Mouse (Mus musculus) spleen, adult 2 months (tissue): ENCODE results near the gene Styx. TPM values are rescaled to one million over a fixed set of nuclear protein-coding genes. Genes with fewer than 3 reads are reported as not detected.

Source experiments
- DNase-seq, 2 experiments: peaks; one replicate each; pipeline versions ENCODE4 v3.0.0 to v3.0.0-alpha.2; 2012 to 2021; ENCODE audit warnings: low spot score in 2 of 2, low read depth in 1 of 2
- H3K27ac ChIP-seq: fragments of 200-500 bp; 2 replicates; pipeline ENCODE4 v1.5.1; 2012; ENCODE audit warnings: low read length, inconsistent platforms; ENCODE audit not compliant: insufficient read depth
- H3K27me3 ChIP-seq: fragments of 200-500 bp; 2 replicates; pipeline ENCODE4 v1.6.1; 2012; ENCODE audit warnings: mild to moderate bottlenecking, moderate library complexity, low read length, inconsistent platforms; ENCODE audit not compliant: control insufficient read depth, insufficient read depth
- H3K36me3 ChIP-seq: fragments of 200-500 bp; 2 replicates; pipeline ENCODE4 v1.6.1; 2012; ENCODE audit warnings: mild to moderate bottlenecking, low read length, inconsistent platforms; ENCODE audit not compliant: control insufficient read depth, insufficient read depth
- H3K4me1 ChIP-seq: fragments of 200-500 bp; 2 replicates; pipeline ENCODE4 v1.6.1; 2011; ENCODE audit warnings: inconsistent platforms; ENCODE audit not compliant: control insufficient read depth, insufficient read depth, insufficient read length
- H3K4me3 ChIP-seq: fragments of 200-500 bp; 2 replicates; pipeline ENCODE4 v1.5.1; 2011; ENCODE audit warnings: mild to moderate bottlenecking, inconsistent platforms; ENCODE audit not compliant: insufficient read depth, insufficient read length; ENCODE audit errors: extremely low read depth
- CTCF ChIP-seq: fragments of 200-500 bp; IDR thresholded peaks from 2 replicates; pipeline ENCODE4 v1.5.1; 2011; ENCODE audit warnings: mild to moderate bottlenecking, inconsistent platforms; ENCODE audit not compliant: insufficient read depth, insufficient read length, insufficient replicate concordance; ENCODE audit errors: extremely low read depth
- POLR2A ChIP-seq: fragments of 200-500 bp; IDR thresholded peaks from 2 replicates; pipeline ENCODE4 v1.6.1; 2011; ENCODE audit warnings: low read depth, low read length, inconsistent platforms
- WGBS: fragments of 180-500 bp; shearing (Covaris S2); methylation state at CpG from one replicate; pipeline ENCODE4 v1.1.7; 2018; 5-methylcytosine and 5-hydroxymethylcytosine counted together
- polyA plus RNA-seq: library from polyadenylated mRNA; depleted of rRNA; stranded (reverse); fragments of >200 nt; gene quantifications from 2 replicates; pipeline ENCODE4 v1.2.3, GENCODE M21; 2012

Gene Styx
- polyA plus RNA-seq, 1 experiment, result 6.0 TPM

DNA sequence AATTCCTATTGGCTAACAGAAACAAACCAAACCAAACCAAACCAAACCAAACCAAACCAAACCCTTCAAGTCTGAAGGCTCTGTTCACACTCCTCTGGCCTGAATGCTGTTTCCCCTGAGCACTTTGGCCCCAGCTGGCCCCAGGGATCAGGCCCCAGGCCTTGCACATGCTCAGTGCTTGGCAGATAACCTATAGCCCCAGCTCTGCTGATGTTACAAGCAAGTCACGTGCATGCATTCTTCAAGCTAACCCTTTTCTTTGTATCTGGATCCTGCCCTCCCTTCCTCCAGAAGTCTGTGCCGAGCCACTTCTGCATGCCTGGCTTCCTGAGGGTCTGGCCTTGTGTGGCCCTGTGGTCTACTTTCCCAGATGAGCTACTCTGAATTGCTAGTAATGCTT lies 100.2 kb downstream of the Styx start:
- 32% methylated on average over 2 of the region's 2 CpGs for WGBS
- no peak for DNase-seq
- Histone ChIP-seq H3K4me3 (no peak overlapping the region), H3K4me1 (no peaks in the 10 kb centered on the region), H3K27me3 (no peaks in the 10 kb centered on the region), H3K27ac (no peak overlapping the region), H3K36me3 (no peaks in the 10 kb centered on the region)
- TF ChIP-seq CTCF (no peak), POLR2A (no peak)

DNA sequence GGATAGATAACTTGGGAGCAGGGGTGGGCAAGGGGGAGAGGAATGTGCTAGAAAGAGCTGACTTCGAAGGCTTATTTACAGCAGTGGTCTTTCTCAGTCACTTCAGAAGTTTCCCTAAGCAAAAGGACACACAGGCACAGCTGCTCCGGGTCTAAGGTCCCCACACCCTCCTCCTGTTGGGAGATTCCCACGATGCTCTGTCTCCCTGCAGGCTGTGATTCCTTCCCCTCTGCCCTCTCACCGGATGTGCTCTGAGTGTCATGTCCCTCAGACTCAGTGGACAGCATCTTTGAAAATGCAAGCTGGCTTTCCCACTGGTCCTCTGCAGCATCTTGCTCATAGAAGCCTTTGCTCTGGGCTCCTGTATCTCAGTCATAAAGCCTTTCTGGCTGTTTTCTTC lies 101.3 kb downstream of the Styx start:
- DNase-seq, result no peak
- Histone ChIP-seq H3K4me1 (no peaks in the 10 kb centered on the region), H3K36me3 (no peaks in the 10 kb centered on the region), H3K4me3 (no peak overlapping the region), H3K27ac (0 out of 2 replicates have a peak overlapping the region, but pooled peaks have one; percentile 9), H3K27me3 (no peaks in the 10 kb centered on the region)
- TF ChIP-seq POLR2A (no peak), CTCF (no peak)
- 67% methylated on average over 4 of the region's 4 CpGs for WGBS

DNA sequence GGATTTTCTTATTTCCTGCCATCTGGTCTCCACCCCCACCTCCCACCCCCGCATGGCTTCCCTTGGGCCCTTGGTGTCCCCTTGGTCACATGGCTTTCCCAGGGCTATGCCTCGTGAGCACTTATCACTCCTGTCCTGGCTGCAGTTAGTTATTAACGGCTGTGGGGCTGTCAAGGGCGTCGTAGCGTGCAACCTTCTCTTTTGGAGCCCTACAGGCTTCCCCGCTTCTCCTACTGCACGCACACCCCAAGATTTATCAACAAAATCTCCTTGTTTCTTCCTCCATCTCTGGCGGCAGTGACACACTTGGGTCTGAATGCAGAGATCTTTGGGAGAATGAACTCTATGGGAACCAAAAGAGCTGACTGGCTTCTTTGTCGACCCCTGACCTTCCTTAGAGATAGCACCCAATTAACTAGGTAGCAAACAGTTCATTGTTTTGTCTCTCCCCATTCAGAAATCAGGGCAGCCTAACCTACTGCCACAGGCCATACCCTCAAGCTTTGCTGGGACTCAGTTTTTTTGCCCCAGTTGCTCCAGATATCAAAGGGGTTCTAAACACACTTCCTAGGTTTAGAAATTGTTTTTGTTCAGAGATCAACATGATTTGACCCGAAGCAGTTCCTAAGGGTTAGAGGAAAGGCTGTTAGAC lies 102.1 kb downstream of the Styx start:
- no peak for DNase-seq
- Histone ChIP-seq H3K27ac (no peak overlapping the region), H3K4me1 (no peaks in the 10 kb centered on the region), H3K4me3 (no peak overlapping the region), H3K36me3 (no peaks in the 10 kb centered on the region), H3K27me3 (no peaks in the 10 kb centered on the region)
- 35% methylated on average over 11 of the region's 11 CpGs for WGBS
- no peak for TF ChIP-seq POLR2A
- TF ChIP-seq CTCF, result no peak

DNA sequence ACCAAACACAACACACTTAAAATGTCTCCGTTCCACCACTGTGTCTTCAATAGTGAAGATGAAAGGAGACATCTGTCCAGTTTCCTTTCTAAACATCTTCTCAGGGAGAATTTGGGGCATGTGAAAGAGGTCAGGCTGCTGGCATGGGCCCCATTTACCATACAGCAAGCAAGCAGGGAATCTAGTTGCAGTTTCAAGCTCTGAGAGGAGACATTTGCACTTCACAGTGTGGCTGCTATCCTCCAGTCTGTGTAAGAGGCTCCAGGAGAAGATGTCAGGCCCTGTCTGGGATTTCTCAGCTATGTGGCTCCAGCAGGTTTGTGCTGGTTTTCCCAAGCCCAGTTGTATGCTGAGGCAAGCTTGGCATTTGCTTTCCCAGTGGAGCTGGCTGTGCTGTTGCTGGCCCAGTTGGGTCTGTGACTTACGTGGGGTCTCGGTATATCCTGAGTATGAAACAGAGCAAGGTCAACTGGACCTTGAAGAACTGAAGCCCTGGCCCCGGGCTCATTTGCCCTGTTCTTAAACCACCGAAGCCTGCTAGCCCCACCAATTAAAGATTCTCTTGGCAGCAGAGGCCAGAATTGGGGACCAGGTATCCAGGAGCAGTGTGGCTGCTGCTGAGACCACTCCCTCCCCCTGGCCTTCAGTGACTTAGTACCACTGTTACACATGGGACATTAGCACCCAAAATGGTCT lies 102.8 kb downstream of the Styx start:
- H3K4me3 ChIP-seq, result no peak overlapping the region
- TF ChIP-seq CTCF (no peak), POLR2A (no peak)
- WGBS, result 82% methylated on average over 5 of the region's 5 CpGs
- H3K36me3 ChIP-seq, result no peaks in the 10 kb centered on the region
- H3K27ac ChIP-seq, result no peak overlapping the region
- no peaks in the 10 kb centered on the region for H3K27me3 ChIP-seq
- no peak for DNase-seq
- H3K4me1 ChIP-seq, result no peaks in the 10 kb centered on the region

DNA sequence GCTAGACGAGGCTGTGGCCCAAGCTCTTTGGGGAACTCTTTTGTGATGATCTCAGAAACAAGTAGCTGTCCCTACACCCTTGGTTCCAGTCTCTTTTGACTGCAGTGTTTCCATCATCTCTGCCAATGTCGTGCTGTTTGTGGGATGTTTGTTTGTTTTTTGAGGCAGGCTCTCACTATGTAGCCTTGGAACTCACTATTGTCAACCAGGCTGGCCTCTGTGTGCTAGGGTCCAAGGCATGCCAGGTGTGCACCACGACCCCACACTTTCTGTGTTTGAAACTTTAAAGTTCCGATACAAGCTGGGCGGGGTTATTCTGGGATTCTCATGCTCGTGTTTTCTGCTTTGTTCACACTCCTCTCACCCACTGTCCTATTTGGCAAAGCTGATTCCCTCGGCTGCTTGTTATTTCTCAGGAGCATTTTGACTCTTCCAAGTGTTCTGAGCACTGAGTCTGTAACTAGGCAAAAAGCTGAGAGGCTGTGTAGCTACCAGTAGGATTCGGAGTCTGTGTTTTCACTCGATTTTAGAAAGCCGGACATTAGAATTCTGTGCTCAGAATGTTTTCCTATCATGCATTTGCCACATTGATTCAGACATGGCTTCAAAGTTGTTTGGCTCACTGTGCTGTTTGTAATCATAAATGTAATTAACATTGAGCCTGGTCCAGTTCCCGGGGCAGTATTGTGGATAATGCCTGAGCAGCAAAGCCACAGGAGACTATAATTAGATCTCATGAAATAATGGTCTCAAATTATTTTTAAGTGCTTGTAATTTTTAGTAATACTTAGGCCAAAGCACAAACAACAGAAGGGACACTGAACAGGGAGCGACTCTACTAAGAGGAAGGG lies 105.0 kb downstream of the Styx start:
- Histone ChIP-seq H3K27me3 (no peaks in the 10 kb centered on the region), H3K27ac (no peak overlapping the region), H3K4me1 (no peaks in the 10 kb centered on the region), H3K36me3 (no peaks in the 10 kb centered on the region), H3K4me3 (no peak overlapping the region)
- DNase-seq, result no peak
- TF ChIP-seq CTCF (no peak), POLR2A (no peak)
- 76% methylated on average over 12 of the region's 12 CpGs for WGBS

DNA sequence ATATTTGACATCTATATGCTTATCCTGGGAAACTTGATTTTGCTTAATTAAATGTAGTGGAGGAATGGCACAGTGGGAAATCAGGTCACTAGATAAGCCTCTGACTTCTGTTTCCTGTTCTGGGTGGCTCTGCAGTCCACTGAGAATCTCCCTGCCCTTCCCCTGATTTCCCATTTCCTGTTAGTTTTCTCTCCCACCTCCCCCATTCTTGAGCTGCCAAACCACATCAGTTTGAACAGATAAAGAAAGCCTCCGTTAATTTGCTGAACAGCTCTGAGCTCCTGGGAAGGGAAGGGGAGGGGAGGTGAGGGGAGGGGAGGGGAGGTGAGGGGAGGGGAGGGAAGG lies 105.6 kb downstream of the Styx start:
- no peak overlapping the region for H3K27ac ChIP-seq
- DNase-seq, result no peak
- no peaks in the 10 kb centered on the region for H3K4me1 ChIP-seq
- H3K27me3 ChIP-seq, result no peaks in the 10 kb centered on the region
- TF ChIP-seq POLR2A, result no peak
- WGBS, result 22% methylated on average over 1 of the region's 1 CpGs
- H3K36me3 ChIP-seq, result no peaks in the 10 kb centered on the region
- no peak overlapping the region for H3K4me3 ChIP-seq
